Mouse (Mus musculus) kidney, adult 2 months (tissue): ENCODE measurements around the gene Rps27.

Source experiments
- CTCF ChIP-seq: fragments of 200-500 bp; conservative IDR thresholded peaks from 2 replicates; pipeline ENCODE4 v1.5.1; 2011; ENCODE audit warnings: low read depth, mild to moderate bottlenecking, control low read depth, low read length, moderate library complexity, mixed read lengths; ENCODE audit not compliant: insufficient read depth, insufficient read length
- POLR2A ChIP-seq: fragments of 200-500 bp; IDR thresholded peaks from one replicate; pipeline ENCODE4 v1.6.1; 2011; ENCODE audit warnings: low read depth, low read length, control low read depth

GRCm38 (mm10) chr3:90247960-90248745 is 34.7 kb upstream of the Rps27 start, which contains the start of gene Slc39a1:
- no peak for TF ChIP-seq CTCF
- no peak for TF ChIP-seq POLR2A
